Mouse (Mus musculus): ENCODE data around the gene Slc11a1.

Gene Slc11a1

DNA sequence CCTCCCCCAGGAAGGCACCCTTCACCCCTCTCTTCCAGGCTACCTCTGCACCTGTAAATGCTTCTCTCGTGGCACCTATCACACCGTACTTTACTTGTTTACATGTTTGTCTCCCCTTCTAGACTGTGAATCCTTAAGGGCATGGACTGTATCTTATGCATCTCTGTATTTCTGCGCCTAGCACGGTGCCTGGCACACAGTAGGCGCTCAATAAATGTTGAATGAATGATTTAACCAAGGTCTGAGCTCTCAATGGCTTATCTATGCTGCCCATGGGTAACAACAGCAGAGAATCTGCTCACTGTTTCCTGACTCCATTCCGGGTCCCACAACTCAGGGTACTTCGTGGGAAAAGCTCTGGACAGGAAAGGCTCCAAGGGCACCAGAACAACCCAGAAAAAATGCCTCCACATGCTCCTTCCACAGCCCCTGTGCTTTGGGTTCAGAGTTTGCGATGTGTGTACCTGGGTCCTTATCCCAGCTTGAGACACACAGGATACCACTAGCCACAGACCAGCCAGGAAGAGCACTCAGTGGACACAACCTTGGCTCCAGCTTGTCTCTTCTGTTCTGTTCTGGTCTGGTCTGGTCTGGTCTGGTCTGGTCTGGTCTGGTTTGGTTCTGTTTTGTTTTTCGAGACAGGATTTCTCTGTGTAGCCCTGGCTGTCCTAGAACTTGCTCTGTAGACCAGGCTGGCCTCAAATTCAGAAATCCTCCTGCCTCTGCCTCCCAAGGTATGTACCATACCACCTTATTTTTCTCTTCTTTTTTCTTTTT is 21.4 kb upstream of the Slc11a1 start:
- no peak for DNase-seq

DNA sequence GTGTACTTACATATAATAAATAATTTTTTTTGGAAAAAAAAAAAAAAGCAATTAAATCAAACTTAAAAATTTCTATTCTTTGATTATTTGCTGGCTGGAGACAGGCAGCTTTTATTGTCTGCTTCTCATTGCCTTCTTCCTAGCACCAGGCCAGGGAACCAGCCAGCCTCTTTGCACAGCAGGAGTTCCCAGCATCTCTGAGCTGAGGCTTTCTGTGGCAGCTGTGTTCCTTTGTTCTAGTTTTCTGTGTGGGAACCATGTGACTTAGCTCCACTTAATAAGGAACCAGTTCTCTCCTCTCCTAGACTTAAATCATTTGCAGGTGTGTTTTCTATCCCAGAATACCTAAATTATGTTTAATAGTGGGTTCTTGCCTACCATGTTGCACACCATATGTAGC is 17.5 kb upstream of the Slc11a1 start:
- no peak for DNase-seq

DNA sequence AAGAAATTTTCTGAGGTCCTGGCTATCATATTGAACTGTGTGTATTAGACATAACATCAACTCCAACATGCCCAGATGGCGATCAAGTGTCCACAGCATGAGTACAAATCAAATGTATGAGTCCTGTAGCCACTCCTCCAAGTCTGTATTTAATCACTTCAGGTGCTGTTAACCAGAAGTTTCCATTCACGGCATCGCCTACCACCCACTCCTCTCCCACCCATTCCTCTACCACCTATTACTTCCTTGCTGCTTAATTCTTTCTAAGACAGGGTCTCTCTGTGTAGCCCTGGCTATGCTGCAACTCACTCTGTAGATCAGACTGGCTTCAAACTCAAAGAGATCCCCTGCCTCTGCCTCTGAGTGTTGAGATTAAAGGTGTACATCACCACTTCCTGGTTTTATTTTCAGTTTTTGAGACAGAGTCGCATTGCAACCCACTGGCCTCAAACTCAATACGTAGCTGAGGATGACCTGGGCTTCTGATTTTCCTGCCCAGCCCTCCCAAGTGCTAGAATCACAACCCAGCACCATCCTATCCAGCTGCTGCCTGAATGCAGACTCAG is 15.0 kb upstream of the Slc11a1 start:
- DNase-seq = no peak

DNA sequence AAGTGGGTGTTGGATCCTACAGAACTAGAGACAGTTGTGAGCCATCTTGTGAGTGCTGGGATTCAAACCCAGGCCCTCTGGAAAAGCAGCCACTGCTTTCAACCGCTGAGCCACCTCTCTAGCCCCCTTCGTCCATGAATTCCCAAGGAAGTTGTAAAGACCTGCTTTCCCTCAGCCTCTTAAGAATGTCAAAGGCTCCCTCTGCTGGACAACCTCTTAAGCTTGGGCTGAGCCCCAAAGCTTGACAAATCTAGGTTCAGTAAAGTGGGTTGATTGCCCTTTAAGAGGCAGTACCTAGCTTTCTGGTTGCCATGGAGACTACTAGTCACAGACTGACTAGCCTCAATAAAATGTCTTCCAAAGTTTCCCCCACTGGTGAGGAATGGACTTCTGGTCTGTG is 13.2 kb upstream of the Slc11a1 start, which contains the start of gene Catip:
Gene Catip, plus strand, starts transcription at position 297 of the 400 bp plus-strand sequence.
- DNase-seq = peak; percentile 78

DNA sequence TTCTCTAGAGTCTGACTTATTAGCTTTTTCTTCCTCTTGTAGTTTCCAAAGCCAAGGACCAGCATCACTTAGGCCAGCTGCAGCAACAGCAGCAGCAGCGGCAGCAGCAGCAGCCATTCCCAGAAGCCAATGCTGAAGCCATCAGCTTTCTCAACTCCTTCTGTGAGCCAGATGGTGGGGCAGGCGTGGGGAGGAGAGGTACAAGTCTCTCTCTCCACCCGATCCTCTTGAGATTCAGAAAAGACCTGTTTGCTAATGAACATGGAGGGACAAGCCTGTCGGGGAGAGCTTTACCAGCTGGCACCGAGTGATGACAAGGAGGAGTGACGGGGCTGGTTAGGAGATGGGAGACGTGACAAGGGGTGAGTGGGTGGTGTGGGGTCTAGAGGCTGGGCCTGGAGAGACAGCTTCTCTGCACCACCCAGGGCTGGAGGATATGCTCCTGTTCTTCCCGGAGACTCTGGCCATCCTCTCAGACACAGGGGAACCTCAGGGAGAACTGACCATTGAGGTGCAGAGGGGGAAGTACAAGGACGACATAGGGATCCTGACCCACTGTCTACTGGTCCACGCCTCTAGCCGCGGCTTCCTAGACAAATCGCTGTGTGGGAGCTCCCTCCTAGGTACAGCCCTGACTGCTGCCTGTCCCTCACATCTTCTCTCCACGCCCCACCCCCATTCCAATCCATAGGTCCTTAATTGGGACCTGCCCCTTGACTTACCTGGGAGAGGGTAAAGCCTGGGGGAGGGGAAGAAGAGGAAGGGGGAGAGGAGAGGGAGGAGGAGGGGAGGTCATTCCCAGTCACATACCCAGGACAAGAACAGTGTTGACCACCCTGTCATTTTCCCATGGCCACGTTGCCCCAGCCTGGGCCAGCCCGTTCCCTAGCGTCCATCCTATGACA is 12.4 kb upstream of the Slc11a1 start:
- DNase-seq = no peak

DNA sequence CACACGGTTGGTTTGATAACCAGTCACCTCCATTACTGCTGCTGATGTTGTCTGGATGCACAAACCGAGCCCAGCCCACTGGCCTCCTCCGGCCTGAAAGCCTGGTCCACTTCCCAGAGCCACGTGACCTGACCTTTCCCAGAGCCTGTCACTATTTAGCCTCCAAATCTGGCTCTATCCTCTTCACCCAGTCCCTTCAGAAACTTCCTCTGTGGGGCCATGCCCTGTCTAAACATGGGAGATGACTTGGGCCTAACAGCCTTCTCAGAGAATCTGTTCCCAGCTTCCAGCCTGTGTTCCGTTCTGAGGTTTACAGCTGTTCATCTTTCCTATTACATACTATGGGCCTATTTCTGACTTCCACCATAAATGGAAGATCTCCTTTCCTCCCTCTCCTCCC is 11.6 kb upstream of the Slc11a1 start:
- no peak for DNase-seq

DNA sequence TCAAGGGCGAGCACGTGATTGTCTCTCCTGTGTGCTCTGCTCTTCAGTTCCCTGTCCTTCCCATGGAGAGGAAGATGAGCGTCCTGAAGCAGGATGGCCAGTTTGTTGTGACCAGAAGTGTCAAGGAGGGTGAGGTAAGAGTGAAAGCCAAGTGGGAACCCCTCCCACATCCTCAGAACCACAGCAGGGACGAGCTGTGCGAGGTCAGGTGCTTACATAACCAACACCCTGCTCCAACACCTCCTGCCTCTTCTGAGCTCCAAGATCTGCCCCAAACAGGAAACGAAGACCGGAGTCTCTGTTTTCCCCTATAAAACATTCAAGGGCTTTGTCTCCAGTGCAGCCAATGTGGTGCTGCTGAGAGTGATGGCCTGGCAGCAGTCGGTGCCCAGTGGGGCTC is 10.7 kb upstream of the Slc11a1 start:
- DNase-seq = no peak

DNA sequence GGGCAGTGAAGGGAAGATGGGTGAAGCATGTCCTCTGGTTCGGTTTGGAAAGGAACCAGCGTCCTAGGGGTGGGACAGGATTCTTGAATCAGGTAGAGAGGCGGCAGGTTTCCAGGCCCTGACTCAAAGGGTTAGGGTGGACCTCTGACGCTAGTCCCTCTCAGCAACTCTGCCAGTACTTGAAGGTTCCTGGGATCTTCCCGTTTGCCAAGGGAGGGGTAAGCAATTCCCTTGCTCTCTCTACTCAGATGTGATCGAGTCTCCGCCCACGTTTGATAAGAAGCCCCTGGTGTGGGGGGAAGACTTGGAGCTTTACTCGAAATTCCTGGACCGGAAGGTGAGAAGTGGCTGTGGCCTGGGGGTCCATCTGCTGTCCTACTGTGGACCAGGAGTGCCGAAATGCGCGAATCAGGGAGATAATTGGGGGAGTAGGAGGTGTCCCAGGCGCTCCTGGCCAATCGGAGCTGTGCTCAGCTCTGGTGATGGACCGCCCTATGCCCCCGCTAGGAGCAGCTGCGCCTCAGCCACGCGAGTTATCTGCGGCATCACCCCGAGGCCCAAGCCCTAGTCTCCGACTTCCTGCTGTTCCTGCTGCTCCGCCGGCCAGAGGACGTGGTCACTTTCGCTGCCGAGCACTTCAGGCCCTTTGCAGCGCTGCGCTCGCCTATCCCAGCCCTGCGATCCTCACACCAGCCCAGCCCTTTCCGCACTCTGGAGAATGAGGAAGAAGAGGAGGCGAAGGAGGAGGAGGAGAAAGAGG is 6.9 kb upstream of the Slc11a1 start:
- DNase-seq = peak; percentile 36

DNA sequence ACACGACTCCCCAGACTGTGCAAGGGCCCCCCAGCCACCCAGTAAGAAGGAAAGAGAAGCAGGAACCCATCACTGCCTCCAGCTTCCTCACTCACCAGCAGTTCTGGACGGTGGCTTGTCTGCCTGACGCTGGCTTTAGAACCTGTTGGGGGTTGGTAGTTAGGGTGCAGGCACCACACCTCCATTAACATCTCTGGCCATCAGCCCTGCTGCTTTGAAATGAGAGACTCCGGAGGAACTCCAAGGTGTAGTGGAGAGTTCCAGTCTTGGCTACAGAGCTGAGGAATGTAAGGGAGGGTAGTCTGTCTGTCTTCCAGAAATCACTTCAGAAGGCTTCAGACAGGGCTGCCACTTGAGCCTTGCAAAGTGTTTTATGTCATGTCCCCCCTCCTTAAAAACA is 5.0 kb upstream of the Slc11a1 start:
- DNase-seq = no peak

DNA sequence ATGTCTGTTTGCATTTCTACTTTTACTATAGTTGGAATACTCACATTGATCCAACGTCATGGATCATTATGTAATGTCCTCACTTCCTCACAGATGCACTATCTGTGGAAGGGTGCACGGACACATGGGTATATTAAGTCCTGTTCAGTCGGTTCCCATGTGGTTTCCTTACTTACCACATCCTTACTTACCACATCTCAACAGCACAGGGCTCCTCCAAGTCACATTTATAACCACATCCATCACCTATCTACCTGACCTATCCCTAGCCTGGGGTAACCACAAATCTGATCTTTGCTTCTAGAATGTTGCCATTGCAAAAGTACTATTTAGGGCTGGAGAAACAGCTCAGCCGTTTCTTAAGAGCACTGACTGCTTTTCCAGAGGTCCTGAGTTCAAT is 1.6 kb upstream of the Slc11a1 start:
- DNase-seq = no peak

DNA sequence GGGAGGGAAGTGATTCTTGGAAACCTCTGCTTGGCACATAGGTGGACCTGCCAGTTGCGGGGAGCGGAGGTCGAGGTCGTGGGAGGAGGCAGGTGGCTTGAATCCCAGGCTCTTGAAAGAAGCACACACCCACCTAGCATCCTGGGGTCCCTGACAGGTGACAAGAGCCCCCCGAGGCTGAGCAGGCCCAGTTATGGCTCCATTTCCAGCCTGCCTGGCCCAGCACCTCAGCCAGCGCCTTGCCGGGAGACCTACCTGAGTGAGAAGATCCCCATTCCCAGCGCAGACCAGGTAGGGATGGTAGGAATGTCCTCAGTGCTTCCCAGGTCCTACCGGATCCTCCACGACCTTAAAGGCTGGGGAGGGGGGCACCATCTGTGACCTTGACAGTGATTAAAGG is 566 bp downstream of the Slc11a1 start:
- no peak for DNase-seq

DNA sequence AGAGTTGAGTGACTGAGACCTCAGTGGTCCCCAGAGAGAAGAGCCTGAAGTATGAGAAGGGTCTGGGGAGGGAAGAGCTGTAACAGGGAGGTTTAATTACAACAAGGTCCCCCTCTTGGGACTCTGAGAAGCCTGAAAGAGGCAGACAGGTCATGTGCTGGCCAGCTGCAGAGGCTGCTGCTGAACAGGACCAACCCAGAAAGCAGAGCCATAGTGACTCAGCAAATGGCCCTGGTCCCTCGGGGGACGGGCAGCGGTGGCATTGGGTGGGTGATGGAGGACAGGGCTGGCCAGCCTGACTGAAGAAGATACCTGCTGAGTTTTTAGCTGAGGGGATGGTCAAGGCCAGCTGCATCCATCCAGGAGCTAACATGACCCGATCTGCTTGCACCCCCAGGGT is 1.4 kb downstream of the Slc11a1 start:
- DNase-seq = no peak

DNA sequence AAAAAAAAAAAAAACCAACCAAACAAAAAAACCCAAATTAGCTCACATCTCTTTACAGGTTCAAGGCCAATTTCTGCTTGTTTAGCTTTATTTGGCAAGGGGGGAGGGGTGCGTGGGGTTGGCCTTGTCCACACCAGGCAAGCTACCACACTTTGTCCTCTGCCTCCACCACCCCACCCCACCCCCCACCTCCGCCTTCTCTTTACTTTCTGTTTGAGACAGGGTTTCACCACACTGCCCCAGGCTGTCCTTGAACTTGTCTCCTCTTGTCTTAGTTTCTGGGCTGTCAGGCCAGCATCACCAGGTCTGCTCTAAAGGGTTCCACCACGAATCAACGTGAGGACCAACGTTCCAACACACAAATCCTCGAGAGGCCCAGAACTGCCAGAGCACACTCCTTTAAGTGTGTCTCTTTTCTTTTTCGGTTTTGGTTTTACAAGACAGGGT is 4.1 kb downstream of the Slc11a1 start:
- no peak for DNase-seq

DNA sequence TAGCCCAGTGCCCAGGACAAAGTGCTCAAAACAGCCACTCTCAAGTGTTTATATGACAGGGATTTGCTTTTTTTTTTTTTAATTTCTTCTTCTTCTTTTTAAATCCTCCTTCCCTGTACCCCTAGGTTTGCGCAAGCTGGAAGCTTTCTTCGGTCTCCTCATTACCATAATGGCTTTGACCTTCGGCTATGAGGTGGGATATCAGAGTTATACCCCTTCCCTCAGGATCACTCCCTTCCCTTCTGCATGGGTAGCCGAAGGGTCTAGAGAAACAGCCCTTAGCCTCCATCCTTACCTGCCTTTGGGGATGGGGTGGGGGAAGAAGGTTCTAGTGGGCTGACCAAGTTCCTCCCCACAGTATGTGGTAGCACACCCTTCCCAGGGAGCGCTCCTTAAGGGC is 5.5 kb downstream of the Slc11a1 start:
- DNase-seq = no peak

DNA sequence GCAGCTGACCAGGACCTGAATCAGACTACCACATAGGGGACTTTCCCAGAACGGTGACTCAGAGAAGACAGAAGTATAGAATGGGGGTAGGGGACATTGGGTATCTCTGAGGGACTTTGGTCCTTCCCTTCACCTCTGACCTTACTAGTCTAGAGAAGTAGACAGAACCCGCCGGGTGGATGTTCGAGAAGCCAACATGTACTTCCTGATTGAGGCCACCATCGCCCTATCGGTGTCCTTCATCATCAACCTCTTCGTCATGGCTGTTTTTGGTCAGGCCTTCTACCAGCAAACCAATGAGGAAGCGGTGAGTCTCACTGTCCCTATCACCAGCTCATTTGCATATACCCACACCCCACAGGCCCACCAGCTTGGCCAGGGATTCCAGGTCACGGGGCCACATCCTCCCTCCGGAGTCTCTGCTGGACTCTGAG is 6.6 kb downstream of the Slc11a1 start:
- no peak for DNase-seq

DNA sequence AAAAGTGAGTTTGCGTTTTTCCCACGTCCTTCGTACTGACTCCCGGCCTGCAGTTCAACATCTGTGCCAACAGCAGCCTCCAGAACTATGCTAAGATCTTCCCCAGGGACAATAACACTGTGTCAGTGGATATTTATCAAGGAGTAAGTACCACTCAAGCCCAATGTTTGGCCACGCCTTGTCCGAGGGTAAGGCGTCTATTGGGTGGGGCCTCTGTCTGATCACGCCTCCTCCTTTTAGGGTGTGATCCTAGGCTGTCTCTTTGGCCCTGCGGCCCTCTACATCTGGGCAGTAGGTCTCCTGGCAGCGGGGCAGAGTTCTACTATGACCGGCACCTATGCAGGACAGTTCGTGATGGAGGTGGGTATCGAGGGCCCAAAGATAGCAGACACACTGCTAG is 8.4 kb downstream of the Slc11a1 start:
- no peak for DNase-seq

DNA sequence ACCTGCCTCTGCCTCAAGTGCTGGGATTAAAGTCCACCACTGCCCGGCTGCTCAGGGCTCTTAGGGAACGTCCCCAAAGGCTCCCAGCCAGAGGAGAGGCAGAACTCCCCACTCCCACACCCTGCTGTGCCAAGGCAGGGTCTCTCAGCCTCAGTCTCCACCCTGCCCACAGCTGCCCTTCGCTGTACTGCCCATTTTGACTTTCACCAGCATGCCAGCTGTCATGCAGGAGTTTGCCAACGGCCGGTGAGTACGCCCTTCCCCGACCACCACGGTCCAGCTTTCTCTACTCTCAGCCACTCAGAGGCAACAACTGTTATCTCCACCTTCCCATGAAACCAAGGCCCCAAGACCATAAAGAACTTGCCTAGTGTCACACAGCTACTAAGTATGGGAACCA is 9.5 kb downstream of the Slc11a1 start:
- no peak for DNase-seq

DNA sequence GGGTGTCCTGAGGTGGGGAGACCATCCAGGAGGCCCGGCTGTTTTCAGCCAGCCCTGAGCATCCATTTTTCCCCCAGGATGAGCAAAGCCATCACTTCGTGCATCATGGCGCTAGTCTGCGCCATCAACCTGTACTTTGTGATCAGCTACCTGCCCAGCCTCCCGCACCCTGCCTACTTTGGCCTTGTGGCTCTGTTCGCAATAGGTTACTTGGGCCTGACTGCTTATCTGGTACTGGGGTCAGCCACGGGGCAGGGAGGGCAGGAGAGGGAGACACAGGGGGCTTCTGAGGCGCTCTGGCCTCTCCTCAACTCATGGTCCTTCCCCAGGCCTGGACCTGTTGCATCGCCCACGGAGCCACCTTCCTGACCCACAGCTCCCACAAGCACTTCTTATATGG is 10.1 kb downstream of the Slc11a1 start:
- no peak for DNase-seq

DNA sequence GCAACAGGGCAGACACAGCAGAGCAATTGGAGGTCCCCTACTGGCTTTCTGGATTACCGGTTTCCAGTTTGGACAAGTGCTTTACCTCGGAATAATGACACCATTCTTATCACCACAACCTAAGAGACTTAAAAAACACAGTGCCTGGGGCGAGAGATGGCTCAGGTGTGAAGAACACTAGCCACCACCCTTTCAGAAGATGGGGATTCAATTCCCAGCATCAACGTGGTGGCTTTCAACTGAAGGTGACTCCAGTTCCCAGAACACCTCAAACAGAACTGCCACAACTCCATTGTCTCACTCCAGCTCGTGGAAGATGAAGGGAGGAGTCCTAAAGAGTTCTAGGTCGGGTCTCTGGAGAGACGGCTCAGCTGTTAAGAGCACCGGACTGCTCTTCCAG is 10.5 kb downstream of the Slc11a1 start:
- no peak for DNase-seq

DNA sequence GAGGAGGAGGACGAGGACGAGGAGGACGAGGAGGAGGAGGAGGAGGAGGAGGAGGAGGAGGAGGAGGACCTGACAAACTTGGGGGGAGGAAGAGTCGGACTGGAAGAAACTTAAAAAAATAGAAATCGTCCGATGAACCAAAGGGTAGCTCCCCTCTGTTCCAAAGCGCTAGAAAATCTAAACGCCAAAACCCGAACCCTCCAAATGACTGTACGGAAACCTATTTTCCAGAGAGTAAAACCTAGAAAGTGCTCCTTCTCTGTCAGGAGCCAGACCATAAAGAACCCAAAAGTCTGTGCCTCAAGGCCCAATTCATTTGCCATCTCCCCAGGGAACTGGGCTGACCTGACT is 11.3 kb downstream of the Slc11a1 start:
- no peak for DNase-seq

DNA sequence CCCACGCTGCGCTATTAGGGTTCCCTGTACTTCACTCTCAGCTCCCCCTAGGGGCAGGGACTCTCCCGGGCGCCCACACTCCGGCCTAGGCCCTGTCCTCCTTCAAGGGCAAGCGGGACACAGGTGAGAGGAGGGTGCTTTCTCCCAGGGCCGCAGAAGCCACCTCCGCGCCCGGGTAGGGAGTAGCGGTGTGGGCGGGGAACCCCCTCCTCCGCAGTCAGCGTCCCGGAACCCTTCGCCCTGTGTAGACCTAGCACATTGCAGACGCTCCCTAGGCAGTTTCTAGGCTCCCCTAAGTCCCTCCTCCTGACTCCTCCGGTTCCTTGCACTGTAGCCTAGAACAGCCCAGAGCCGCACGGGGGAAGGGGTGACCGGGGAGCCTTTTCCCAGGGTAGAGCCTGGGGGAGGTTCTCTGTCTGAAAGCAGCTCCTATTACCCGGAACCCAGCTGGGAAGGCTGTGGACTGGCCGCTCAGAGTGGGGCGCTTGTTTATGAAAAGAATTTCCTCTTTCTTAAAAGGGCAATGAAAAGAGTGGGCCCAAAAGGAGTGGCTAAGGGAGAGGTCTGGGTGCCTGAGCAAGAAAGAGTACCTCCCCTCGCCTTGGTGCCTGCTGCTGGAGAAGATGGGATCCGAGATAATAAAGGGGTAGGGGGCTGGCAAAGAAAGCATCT is 11.9 kb downstream of the Slc11a1 start:
- DNase-seq = peak; percentile 99

DNA sequence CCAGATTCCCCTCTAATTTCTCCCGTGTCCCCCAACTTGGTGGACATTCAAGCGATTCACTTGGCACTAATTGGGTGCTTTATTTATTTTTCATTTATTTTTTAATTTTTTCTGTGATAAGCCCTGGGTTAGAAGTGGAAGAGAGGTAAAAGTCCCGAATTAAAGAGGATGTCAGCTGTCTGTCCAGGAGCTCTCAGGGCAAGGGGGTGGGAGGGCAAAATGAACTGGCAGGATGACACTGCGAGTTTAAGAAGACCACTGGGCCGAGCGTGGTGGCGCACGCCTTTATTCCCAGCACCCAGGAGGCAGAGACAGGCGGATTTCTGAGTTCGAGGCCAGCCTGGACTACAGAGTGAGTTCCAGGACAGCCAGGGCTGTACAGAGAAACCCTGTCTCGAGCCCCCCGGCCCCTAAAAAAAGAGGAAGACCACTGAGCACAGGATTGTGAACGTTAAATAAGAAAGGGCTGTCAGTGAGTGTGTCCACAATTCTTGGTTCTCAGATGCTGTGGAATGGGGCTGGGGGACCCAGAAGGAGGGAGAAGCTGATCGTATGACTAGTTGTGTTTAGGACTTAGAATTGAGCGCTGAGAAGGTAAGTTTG is 12.5 kb downstream of the Slc11a1 start:
- DNase-seq = no peak

All from kidney, adult 18-20 months (tissue).